Mouse (Mus musculus): ENCODE results near the gene Arhgap42.

GRCm38 (mm10) chr9:9093096-9093495 lies 145.8 kb downstream of the Arhgap42 start:
- TF ChIP-seq POLR2A (IDR thresholded peaks at IDR 0.05; ENCODE audit: insufficient read length, low read depth) (no peak), POLR2AphosphoS2 (IDR thresholded peaks at IDR 0.05; ENCODE audit: insufficient read length, low read depth) (no peak), USF1 (IDR thresholded peaks at IDR 0.05; ENCODE audit: low read depth) (no peak), MAX (IDR thresholded peaks at IDR 0.05; ENCODE audit: low read depth) (no peak), E2F4 (IDR thresholded peaks at IDR 0.05; ENCODE audit: insufficient read depth) (no peak), MYOD1 (IDR thresholded peaks at IDR 0.05; ENCODE audit: control insufficient read depth in 1 of 3, insufficient read length in 2 of 3, low read depth in 2 of 3) (no peak), TCF12 (IDR thresholded peaks at IDR 0.05; ENCODE audit: insufficient read depth, poor library complexity, severe bottlenecking) (no peak), REST (IDR thresholded peaks at IDR 0.05; ENCODE audit: insufficient read depth, insufficient read length) (no peak)

Data from myocyte (in vitro differentiated cells).